Mouse (Mus musculus) stomach, postnatal 0 days (tissue): Measurements from ENCODE around the gene Fads3.

Experiments used
- CTCF ChIP-seq: IDR thresholded peaks from 2 replicates; pipeline ENCODE4 v1.5.1; 2016; ENCODE audit warnings: antibody characterized with exemption, low read depth, mild to moderate bottlenecking, moderate library complexity
- EP300 ChIP-seq: optimal IDR thresholded peaks from 2 replicates; pipeline ENCODE3; 2016; ENCODE audit warnings: antibody characterized with exemption

GRCm38 (mm10) chr19:10096371-10096876 is 55.1 kb downstream of the Fads3 start:
- TF ChIP-seq CTCF (no peak), EP300 (no peak)
